Mouse (Mus musculus): Measurements from ENCODE around the gene Cd300e. TPM values are rescaled to one million over a fixed set of nuclear protein-coding genes. Genes with fewer than 3 reads are reported as not detected.

Gene Cd300e
- total and polyA plus RNA-seq, 3 experiments = not detected

DNA sequence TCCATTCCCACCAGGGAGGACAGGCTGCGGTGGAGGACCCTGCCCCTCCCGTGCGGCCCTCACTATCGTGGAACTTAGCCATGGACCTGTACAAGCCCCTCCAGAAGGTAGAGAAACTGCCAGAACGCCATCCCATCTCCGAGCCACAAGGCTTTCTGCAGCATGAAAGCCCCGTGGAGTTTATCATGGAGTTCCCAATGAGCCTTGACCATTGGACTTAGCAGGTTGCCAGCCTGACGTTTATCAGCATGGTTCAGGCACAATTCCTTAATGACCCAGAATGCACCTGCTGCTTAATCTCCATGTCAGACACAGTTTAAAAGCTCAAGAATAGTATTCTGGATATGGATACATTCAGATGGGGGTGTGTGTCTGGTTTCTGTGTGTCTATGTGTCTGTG lies 23.1 kb upstream of the Cd300e start:
- peaks cover 0 to 3% of the 10 kb centered on the region in 2 experiments; a peak in 1 of 4 replicates for H3K27me3 ChIP-seq (ENCODE audit: control insufficient read depth in 1 of 2, insufficient read depth in 2 of 2, low read length in 2 of 2)
- no peaks in the 10 kb centered on the region for H3K4me1 ChIP-seq (ENCODE audit: control insufficient read depth in 1 of 2, insufficient read depth in 2 of 2, low read length in 2 of 2)
- H3K36me3 ChIP-seq (ENCODE audit: control insufficient read depth in 1 of 2, insufficient read depth in 2 of 2, low read length in 2 of 2) = no peaks in the 10 kb centered on the region
- H3K79me2 ChIP-seq (ENCODE audit: control insufficient read depth, insufficient read depth, low read length, poor library complexity) = no peaks in the 10 kb centered on the region
- no peaks in the 10 kb centered on the region for H3K9me3 ChIP-seq (replicated peaks; ENCODE audit: insufficient read depth, low read length)
- TF ChIP-seq RAD21 (IDR thresholded peaks at IDR 0.05; ENCODE audit: low read depth, low read length) (no peak), MAFK (IDR thresholded peaks at IDR 0.05; ENCODE audit: borderline replicate concordance, low read depth, low read length) (no peak), KAT2A (conservative IDR thresholded peaks at IDR 0.05; ENCODE audit: low read depth, low read length) (no peak), MAZ (IDR thresholded peaks at IDR 0.05; ENCODE audit: low read depth, low read length) (no peak)
- DNase-seq (ENCODE audit: low read depth, low spot score) = no peak
- no peak overlapping the region for H3K4me3 ChIP-seq (ENCODE audit: control insufficient read depth in 1 of 2, insufficient read depth in 1 of 2, low read depth in 2 of 2, low read length in 2 of 2)
- no peak overlapping the region for H3K9ac ChIP-seq (ENCODE audit: control insufficient read depth, low read depth, low read length, poor library complexity, severe bottlenecking)
- H3K27ac ChIP-seq (ENCODE audit: control insufficient read depth, low read depth, low read length) = no peak overlapping the region

DNA sequence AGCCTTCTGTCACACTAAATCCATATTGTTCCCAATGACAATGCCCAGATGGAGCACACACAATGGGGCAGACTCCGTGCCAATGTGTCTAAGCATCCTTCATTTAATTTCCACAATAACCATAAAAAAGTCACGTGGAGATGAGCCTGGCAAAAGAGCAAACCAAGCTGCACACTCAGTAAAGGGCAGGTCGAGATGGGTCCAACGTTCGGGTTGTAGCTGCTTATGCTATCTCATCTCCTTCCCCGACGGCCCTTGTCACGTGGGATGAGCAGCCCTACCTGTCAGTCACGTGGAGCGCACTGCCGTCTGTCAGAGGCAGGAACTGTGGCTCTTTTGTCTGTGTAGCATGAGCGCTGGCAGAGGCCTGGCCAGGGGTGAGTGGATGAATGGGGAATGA lies 22.6 kb upstream of the Cd300e start:
- Histone ChIP-seq H3K79me2 (ENCODE audit: control insufficient read depth, insufficient read depth, low read length, poor library complexity) (no peaks in the 10 kb centered on the region), H3K27ac (ENCODE audit: control insufficient read depth, low read depth, low read length) (no peak overlapping the region), H3K4me1 (ENCODE audit: control insufficient read depth in 1 of 2, insufficient read depth in 2 of 2, low read length in 2 of 2) (peaks cover 3% of the 10 kb centered on the region in 2 experiments; a peak in 1 of 4 replicates), H3K4me3 (ENCODE audit: control insufficient read depth in 1 of 2, insufficient read depth in 1 of 2, low read depth in 2 of 2, low read length in 2 of 2) (no peak overlapping the region), H3K27me3 (ENCODE audit: control insufficient read depth in 1 of 2, insufficient read depth in 2 of 2, low read length in 2 of 2) (peaks cover 0 to 3% of the 10 kb centered on the region in 2 experiments; a peak in 1 of 4 replicates), H3K9me3 (replicated peaks; ENCODE audit: insufficient read depth, low read length) (no peaks in the 10 kb centered on the region), H3K9ac (ENCODE audit: control insufficient read depth, low read depth, low read length, poor library complexity, severe bottlenecking) (no peak overlapping the region), H3K36me3 (ENCODE audit: control insufficient read depth in 1 of 2, insufficient read depth in 2 of 2, low read length in 2 of 2) (no peaks in the 10 kb centered on the region)
- DNase-seq (ENCODE audit: low read depth, low spot score) = no peak
- TF ChIP-seq UBTF (IDR thresholded peaks at IDR 0.05; ENCODE audit: borderline replicate concordance, insufficient read depth, low read depth, low read length) = no peak
- peak; percentile 69 for TF ChIP-seq USF1 (IDR thresholded peaks at IDR 0.05; ENCODE audit: low read depth, low read length)
- no peak for TF ChIP-seq MYB (IDR thresholded peaks at IDR 0.05; ENCODE audit: low read depth, low read length)

DNA sequence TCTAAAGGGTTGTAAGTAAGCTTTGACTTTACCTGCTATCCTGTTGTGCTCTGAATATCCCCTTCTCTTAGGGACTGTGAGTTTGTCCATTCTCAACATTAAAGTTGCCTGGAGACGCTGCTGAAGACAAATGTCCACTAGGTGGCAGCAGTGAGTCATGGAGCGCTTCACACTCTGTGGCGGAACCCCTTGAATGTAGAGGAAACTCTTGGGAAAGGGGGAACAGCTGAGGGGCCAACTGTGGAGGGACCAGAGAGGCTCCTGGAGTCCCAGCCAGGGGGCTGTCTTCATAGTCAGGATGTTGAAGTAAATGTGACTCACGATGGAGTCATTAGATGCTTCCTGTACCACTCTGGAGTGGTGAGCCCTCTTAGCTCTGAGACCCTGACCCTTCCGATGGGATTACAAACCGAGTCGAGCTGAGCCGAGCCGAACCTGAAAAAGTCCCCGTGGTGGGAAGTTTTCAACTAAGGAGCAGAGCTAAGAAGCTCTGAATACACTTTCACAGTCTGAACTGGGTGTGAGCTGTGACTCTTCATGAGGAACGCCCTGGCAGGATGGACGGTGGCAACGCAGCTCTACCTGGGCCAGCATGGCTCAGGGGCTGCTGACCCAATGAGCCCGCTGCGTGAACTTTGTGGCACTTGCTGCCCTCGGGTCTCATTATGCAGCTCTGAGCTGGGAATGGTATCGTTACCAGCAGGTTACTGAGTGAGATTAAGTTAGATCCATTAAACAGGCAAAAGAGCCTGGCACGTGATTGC lies 21.6 kb upstream of the Cd300e start:
- no peaks in the 10 kb centered on the region for H3K36me3 ChIP-seq (ENCODE audit: control insufficient read depth in 1 of 2, insufficient read depth in 2 of 2, low read length in 2 of 2)
- TF ChIP-seq RAD21 (IDR thresholded peaks at IDR 0.05; ENCODE audit: low read depth, low read length) (peak; percentile 86), MAX (IDR thresholded peaks at IDR 0.05; ENCODE audit: low read length) (no peak), CTCF (IDR thresholded peaks at IDR 0.05 in 2 of 3, conservative IDR thresholded peaks at IDR 0.05 in 1 of 3; ENCODE audit: control insufficient read depth in 1 of 3, insufficient read depth in 1 of 3, low read depth in 2 of 3, low read length in 3 of 3, poor library complexity in 1 of 3, severe bottlenecking in 1 of 3) (peak; percentile 98 to 99 (median 98)), MAZ (IDR thresholded peaks at IDR 0.05; ENCODE audit: low read depth, low read length) (peak; percentile 55; the same call in 1 of the 2 replicates), NELFE (IDR thresholded peaks at IDR 0.05; ENCODE audit: low read depth, low read length) (no peak), ZC3H11A (IDR thresholded peaks at IDR 0.05; ENCODE audit: low read depth, low read length) (peak; percentile 68), SMC3 (IDR thresholded peaks at IDR 0.05; ENCODE audit: low read depth, low read length) (peak; percentile 93)
- H3K27me3 ChIP-seq (ENCODE audit: control insufficient read depth in 1 of 2, insufficient read depth in 2 of 2, low read length in 2 of 2) = peaks cover 0 to 3% of the 10 kb centered on the region in 2 experiments; a peak in 1 of 4 replicates
- H3K4me3 ChIP-seq (ENCODE audit: control insufficient read depth in 1 of 2, insufficient read depth in 1 of 2, low read depth in 2 of 2, low read length in 2 of 2) = no peak overlapping the region
- no peaks in the 10 kb centered on the region for H3K79me2 ChIP-seq (ENCODE audit: control insufficient read depth, insufficient read depth, low read length, poor library complexity)
- H3K27ac ChIP-seq (ENCODE audit: control insufficient read depth, low read depth, low read length) = no peak overlapping the region
- H3K4me1 ChIP-seq (ENCODE audit: control insufficient read depth in 1 of 2, insufficient read depth in 2 of 2, low read length in 2 of 2) = peaks cover 6 to 9% of the 10 kb centered on the region in 2 experiments; a peak in 3 of 4 replicates
- no peaks in the 10 kb centered on the region for H3K9me3 ChIP-seq (replicated peaks; ENCODE audit: insufficient read depth, low read length)
- no peak overlapping the region for H3K9ac ChIP-seq (ENCODE audit: control insufficient read depth, low read depth, low read length, poor library complexity, severe bottlenecking)
- peak; percentile 82 for DNase-seq (ENCODE audit: low read depth, low spot score)

Measured in MEL (cell line).